Comparison of ENCODE assay signal across 9 mouse cellular contexts in the genomic region with DNA sequence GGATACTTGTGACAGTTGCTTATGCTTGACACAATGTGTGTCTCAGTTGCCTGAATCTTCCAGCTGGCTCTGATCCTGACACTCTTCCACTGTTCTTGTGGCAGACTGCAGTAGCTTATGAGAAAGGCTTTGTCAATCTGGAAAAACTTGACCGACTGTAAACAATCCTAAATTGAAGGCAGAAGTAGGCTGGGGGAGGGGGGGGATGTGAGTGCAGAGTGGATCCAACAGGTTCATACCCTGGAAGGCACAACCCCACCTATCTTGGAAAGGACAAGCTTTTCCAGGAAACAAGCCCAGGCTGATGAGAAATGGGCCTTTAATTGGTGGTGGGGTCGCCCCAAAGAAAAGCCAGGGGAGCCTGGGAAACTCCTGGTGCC. TPM values are rescaled to one million over a fixed set of nuclear protein-coding genes. Genes with fewer than 3 reads are reported as not detected.
DNase-seq lines count a peak whose midpoint lies in the region; ATAC-seq and TF ChIP-seq lines count a peak whose summit lies in the region.
"Had no signal": no experiment of that assay in that cellular context is flagged by ENCODE, and none has a peak within 500 bp of the region (broad histone marks: within the 10 kb centered on the region; RNA-seq: fewer than 3 reads in every experiment).

No protein-coding gene starts in this region.

- no peak for ATAC-seq in forebrain, embryonic 15.5 days (replicated peaks)
- ATAC-seq in neural tube, embryonic 11.5 days (ENCODE audit: insufficient read depth, low FRiP score, low TSS enrichment), result no peak
- ATAC-seq: Patski had no signal

- H3K9ac ChIP-seq in forebrain, embryonic 15.5 days (replicated peaks), result no peak overlapping the region
- H3K9ac ChIP-seq in neural tube, embryonic 11.5 days (ENCODE audit: low read length), result peak overlapping the region; percentile 66

- H3K9me3 ChIP-seq in forebrain, embryonic 15.5 days, result no peaks in the 10 kb centered on the region
- no peaks in the 10 kb centered on the region for H3K9me3 ChIP-seq in limb, embryonic 10.5 days (replicated peaks)
- H3K9me3 ChIP-seq in neural tube, embryonic 11.5 days (ENCODE audit: control insufficient read depth, low read length), result no peaks in the 10 kb centered on the region

- H3K27ac ChIP-seq in left cerebral cortex, adult 2 months, result no peak overlapping the region; the same call in 1 of the 2 replicates
- no peak overlapping the region for H3K27ac ChIP-seq in forebrain, embryonic 15.5 days (replicated peaks)
- peak overlapping the region; percentile 88 for H3K27ac ChIP-seq in limb, embryonic 10.5 days
- peak overlapping the region; percentile 15; the same call in 1 of the 2 replicates for H3K27ac ChIP-seq in neural tube, embryonic 11.5 days (ENCODE audit: low read depth, low read length)
- no peak overlapping the region for H3K27ac ChIP-seq in cerebellum, adult 2 months (ENCODE audit: insufficient read depth, low read length)

- peak overlapping the region; percentile 77 for H3K4me2 ChIP-seq in forebrain, embryonic 15.5 days (replicated peaks)
- H3K4me2 ChIP-seq in neural tube, embryonic 11.5 days (ENCODE audit: low read depth), result peak overlapping the region; percentile 56

- no peak for DNase-seq in left cerebral cortex, adult 2 months (ENCODE audit: extremely low spot score in 1 of 2, low spot score in 2 of 2)
- no peak for DNase-seq in left cerebral cortex, adult 8-10 months (ENCODE audit: low spot score in 2 of 2)
- DNase-seq in limb, embryonic 10.5 days (ENCODE audit: low spot score), result no peak
- DNase-seq in neural tube, embryonic 11.5 days (ENCODE audit: low spot score), result peak; percentile 29
- DNase-seq in thymus, postnatal 0 days (ENCODE audit: low spot score), result no peak
- DNase-seq in gastrocnemius, adult 18-20 months (ENCODE audit: low spot score), result no peak
- no peak for DNase-seq in cerebellum, adult 2 months

- peaks cover 23% of the 10 kb centered on the region for H3K27me3 ChIP-seq in forebrain, embryonic 15.5 days
- 0 out of 2 replicates have a peak, but pooled peaks cover 6% of the 10 kb centered on the region for H3K27me3 ChIP-seq in limb, embryonic 10.5 days (ENCODE audit: low read depth, poor library complexity, severe bottlenecking)
- H3K27me3 ChIP-seq in neural tube, embryonic 11.5 days (ENCODE audit: control insufficient read depth, insufficient read depth, low read length), result no peaks in the 10 kb centered on the region
- no peaks in the 10 kb centered on the region for H3K27me3 ChIP-seq in cerebellum, adult 2 months (ENCODE audit: control insufficient read depth, insufficient read depth, low read length)
- H3K27me3 ChIP-seq: Patski had no signal

- peaks cover 23% of the 10 kb centered on the region for H3K4me1 ChIP-seq in forebrain, embryonic 15.5 days
- peaks cover 58% of the 10 kb centered on the region for H3K4me1 ChIP-seq in limb, embryonic 10.5 days
- peaks cover 26% of the 10 kb centered on the region for H3K4me1 ChIP-seq in neural tube, embryonic 11.5 days (ENCODE audit: control insufficient read depth, insufficient read depth, low read length)
- H3K4me1 ChIP-seq in cerebellum, adult 2 months (ENCODE audit: control insufficient read depth, insufficient read depth, low read length), result peaks cover 10% of the 10 kb centered on the region; the same call in 1 of the 2 replicates

- peak overlapping the region; percentile 54; the same call in 1 of the 2 replicates for H3K4me3 ChIP-seq in left cerebral cortex, adult 2 months
- H3K4me3 ChIP-seq in forebrain, embryonic 15.5 days, result peak overlapping the region; percentile 45; the same call in 1 of the 2 replicates
- H3K4me3 ChIP-seq in limb, embryonic 10.5 days, result peak overlapping the region; percentile 65
- H3K4me3 ChIP-seq in neural tube, embryonic 11.5 days (ENCODE audit: low read depth, low read length), result peak overlapping the region; percentile 57
- H3K4me3 ChIP-seq in cerebellum, adult 2 months (replicated peaks; ENCODE audit: insufficient read depth, low read depth, low read length), result no peak overlapping the region

- intact Hi-C loops in left cerebral cortex, adult 2 months (cut with DNase I), result no loop called here

- 35% methylated on average over 2 of the region's 2 CpGs for WGBS in forebrain, embryonic 15.5 days
- WGBS in limb, embryonic 10.5 days, result 17% methylated on average over 2 of the region's 2 CpGs
- WGBS in neural tube, embryonic 11.5 days, result 55% methylated on average over 2 of the region's 2 CpGs
- 24% methylated on average over 2 of the region's 2 CpGs for WGBS in cerebellum, adult 2 months

- TF ChIP-seq POLR2A in cerebellum, adult 2 months (IDR thresholded peaks at IDR 0.05; ENCODE audit: borderline replicate concordance, insufficient read depth, low read length), result no peak

- no peaks in the 10 kb centered on the region for H3K36me3 ChIP-seq in forebrain, embryonic 15.5 days
- peaks cover 19% of the 10 kb centered on the region for H3K36me3 ChIP-seq in limb, embryonic 10.5 days
- H3K36me3 ChIP-seq in neural tube, embryonic 11.5 days (ENCODE audit: control insufficient read depth, insufficient read depth, low read length), result 0 out of 2 replicates have a peak, but pooled peaks cover 2% of the 10 kb centered on the region

- no peak for TF ChIP-seq CTCF in left cerebral cortex, adult 2 months (IDR thresholded peaks at IDR 0.05)
- TF ChIP-seq CTCF in cerebellum, adult 2 months (IDR thresholded peaks at IDR 0.05; ENCODE audit: borderline replicate concordance, insufficient read depth, low read depth, low read length), result no peak

RNA-seq across cellular contexts. Expression of gene Dhrs3, which starts 2.6 kb away (rescaled TPM):
- 10 to 100 TPM; 28.6 to 29.6 TPM for total RNA-seq in left cerebral cortex, adult 2 months (2021)
- total RNA-seq in left cerebral cortex, adult 8-10 months (2022), result 10 to 100 TPM; 30.2 to 35.8 (median 32.5) TPM
- 18.3 and 19.6 TPM in 2 replicates for polyA plus RNA-seq in forebrain, embryonic 15.5 days (2015; fragmentation: Nextera tagmentation; extraction: Ambion mirVana)
- 29.5 and 49.8 TPM in 2 replicates for polyA plus RNA-seq in limb, embryonic 10.5 days (2016; fragmentation: Nextera tagmentation; extraction: Ambion mirVana)
- polyA plus RNA-seq in neural tube, embryonic 11.5 days (2014; fragmentation: Nextera tagmentation; extraction: Ambion mirVana), result 113 and 128 TPM in 2 replicates
- polyA plus RNA-seq in thymus, postnatal 0 days (2015; fragmentation: Nextera tagmentation; extraction: Ambion mirVana), result 129 and 131 TPM in 2 replicates
- total RNA-seq in gastrocnemius, adult 18-20 months (2021), result 10 to 100 TPM; 41.1 to 43.1 TPM
- polyA plus RNA-seq in cerebellum, adult 2 months (2012; rRNA removed), result 21.8 and 24.4 TPM in 2 replicates

Comparison
In these comparisons a context has a peak if more than half of its experiments do, and no peak if none do; other contexts are left out.
1. H3K27ac ChIP-seq: peak in limb, embryonic 10.5 days (single experiment) and neural tube, embryonic 11.5 days (single experiment); none in left cerebral cortex, adult 2 months (single experiment), forebrain, embryonic 15.5 days (single experiment) and cerebellum, adult 2 months (single experiment).